Mouse (Mus musculus) thymus, adult 2 months (tissue): ENCODE measurements around the gene Gm17428.

Source experiments
- CTCF ChIP-seq: fragments of 200-500 bp; IDR thresholded peaks from 2 replicates; pipeline ENCODE4 v1.5.1; 2012; ENCODE audit warnings: mild to moderate bottlenecking, control low read depth, low read length, moderate library complexity, borderline replicate concordance; ENCODE audit not compliant: control insufficient read depth, poor library complexity, insufficient read depth; ENCODE audit errors: extremely low read depth
- POLR2A ChIP-seq: fragments of 200-500 bp; IDR thresholded peaks from 2 replicates; pipeline ENCODE4 v1.6.1; 2012; ENCODE audit warnings: mild to moderate bottlenecking, low read length, control low read depth, moderate library complexity; ENCODE audit not compliant: control insufficient read depth, poor library complexity, insufficient read depth; ENCODE audit errors: extremely low read depth

- no peak for TF ChIP-seq CTCF
- TF ChIP-seq POLR2A: no peak
Measured at GRCm38 (mm10) chr14:54930431-54930830, 46.3 kb upstream of the Gm17428 start.
